13 mouse cellular contexts compared by ENCODE assay signal in the genomic region with DNA sequence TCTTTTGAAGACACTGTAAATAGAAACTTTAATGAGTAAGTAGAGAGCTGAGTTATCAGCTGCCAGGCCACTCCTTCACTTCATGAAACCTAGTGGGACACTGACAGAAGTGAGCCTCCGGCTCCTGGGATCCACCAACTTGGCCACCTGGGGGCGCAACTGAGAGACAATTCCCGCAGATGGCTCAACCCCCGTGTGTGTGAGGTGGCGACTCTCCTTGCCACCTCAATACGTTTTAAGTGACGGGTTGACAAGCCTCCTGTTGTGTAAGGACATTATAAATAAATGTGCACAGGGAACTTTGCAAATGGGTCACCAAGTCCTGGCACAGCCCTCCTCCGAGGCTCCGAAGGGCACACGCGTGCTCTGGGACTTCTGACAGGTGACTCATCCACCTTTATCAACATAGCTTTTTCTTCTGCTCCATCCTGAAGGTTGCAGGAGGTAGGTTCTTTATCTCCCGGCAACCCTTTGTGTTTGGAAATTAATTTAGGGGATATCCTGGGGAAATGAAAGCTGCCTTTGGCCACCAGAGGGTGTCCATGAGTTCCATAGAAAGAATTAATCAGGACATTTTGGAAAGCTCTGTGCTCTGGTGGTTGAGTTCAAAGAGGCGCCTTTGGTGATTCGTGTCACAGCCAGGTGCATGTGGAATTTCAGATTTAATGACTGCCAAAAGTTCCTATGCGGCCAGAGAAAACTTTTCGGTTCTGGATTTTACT.
DNase-seq lines count a peak whose midpoint lies in the region; ATAC-seq and TF ChIP-seq lines count a peak whose summit lies in the region.
"Had no signal": no experiment of that assay in that cellular context is flagged by ENCODE, and none has a peak within 500 bp of the region (broad histone marks: within the 10 kb centered on the region; RNA-seq: fewer than 3 reads in every experiment).

No protein-coding gene starts in this region.

- H3K27me3 ChIP-seq in midbrain, postnatal 0 days (ENCODE audit: insufficient read depth, low read length): no peaks in the 10 kb centered on the region
- H3K27me3 ChIP-seq in midbrain, embryonic 10.5 days (ENCODE audit: low read depth, poor library complexity, severe bottlenecking): no peaks in the 10 kb centered on the region
- no peaks in the 10 kb centered on the region for H3K27me3 ChIP-seq in forebrain, embryonic 13.5 days
- H3K27me3 ChIP-seq: liver, embryonic 15.5 days; neural tube, embryonic 13.5 days had no signal

- WGBS in midbrain, postnatal 0 days: 85% methylated on average over 16 of the region's 16 CpGs
- 85% methylated on average over 16 of the region's 16 CpGs for WGBS in midbrain, embryonic 10.5 days
- WGBS in forebrain, embryonic 13.5 days: 87% methylated on average over 16 of the region's 16 CpGs

- no peak overlapping the region for H3K4me2 ChIP-seq in midbrain, postnatal 0 days (ENCODE audit: low read depth, low read length, poor library complexity, severe bottlenecking)
- H3K4me2 ChIP-seq in forebrain, embryonic 13.5 days: no peak overlapping the region
- H3K4me2 ChIP-seq: liver, embryonic 15.5 days; neural tube, embryonic 13.5 days had no signal

- no peak for DNase-seq in frontal cortex, postnatal 10 days (ENCODE audit: low spot score in 2 of 2)
- no peak for DNase-seq in midbrain, postnatal 0 days (ENCODE audit: low spot score)
- no peak for DNase-seq in midbrain, embryonic 10.5 days (ENCODE audit: low spot score)
- peak; percentile 76 for DNase-seq in adrenal gland, postnatal 10 days
- peak; percentile 32 for DNase-seq in lung, postnatal 36 days
- no peak for DNase-seq in thymus, postnatal 10 days (ENCODE audit: low spot score in 2 of 2)
- DNase-seq: embryo, embryonic 11 days; thymus, postnatal 25 days had no signal

- H3K9ac ChIP-seq in midbrain, postnatal 0 days (replicated peaks; ENCODE audit: low read length, poor library complexity, severe bottlenecking): no peak overlapping the region
- H3K9ac ChIP-seq in forebrain, embryonic 13.5 days: no peak overlapping the region
- H3K9ac ChIP-seq: liver, embryonic 15.5 days; neural tube, embryonic 13.5 days had no signal

- TF ChIP-seq CTCF in midbrain, postnatal 0 days (IDR thresholded peaks at IDR 0.05): peak; percentile 46

- H3K27ac ChIP-seq in midbrain, postnatal 0 days (ENCODE audit: low read depth, low read length): no peak overlapping the region
- no peak overlapping the region for H3K27ac ChIP-seq in midbrain, embryonic 10.5 days (replicated peaks)
- no peak overlapping the region for H3K27ac ChIP-seq in forebrain, embryonic 13.5 days
- H3K27ac ChIP-seq: liver, embryonic 15.5 days; neural tube, embryonic 13.5 days had no signal

- no peak overlapping the region for H3K4me3 ChIP-seq in midbrain, postnatal 0 days (ENCODE audit: low read depth, low read length)
- H3K4me3 ChIP-seq in midbrain, embryonic 10.5 days: no peak overlapping the region
- H3K4me3 ChIP-seq in forebrain, embryonic 13.5 days: no peak overlapping the region
- H3K4me3 ChIP-seq: liver, embryonic 15.5 days; neural tube, embryonic 13.5 days had no signal

- H3K9me3 ChIP-seq in midbrain, postnatal 0 days (ENCODE audit: low read length): no peaks in the 10 kb centered on the region
- H3K9me3 ChIP-seq in midbrain, embryonic 10.5 days (replicated peaks): no peaks in the 10 kb centered on the region; the same call in 1 of the 2 replicates
- 0 out of 2 replicates have a peak, but pooled peaks cover 4% of the 10 kb centered on the region for H3K9me3 ChIP-seq in forebrain, embryonic 13.5 days (replicated peaks)
- H3K9me3 ChIP-seq: G1E; liver, embryonic 15.5 days; neural tube, embryonic 13.5 days had no signal

- H3K4me1 ChIP-seq in midbrain, postnatal 0 days (ENCODE audit: insufficient read depth, low read length): no peaks in the 10 kb centered on the region
- no peaks in the 10 kb centered on the region for H3K4me1 ChIP-seq in midbrain, embryonic 10.5 days
- no peaks in the 10 kb centered on the region for H3K4me1 ChIP-seq in forebrain, embryonic 13.5 days
- H3K4me1 ChIP-seq: neural tube, embryonic 13.5 days had no signal

- ATAC-seq in frontal cortex, adult (ENCODE audit: low TSS enrichment): 0 out of 2 replicates have a peak, but pooled peaks have one; percentile 18
- no peak for ATAC-seq in midbrain, postnatal 0 days (ENCODE audit: low FRiP score)
- no peak for ATAC-seq in forebrain, embryonic 13.5 days

- peaks cover 24% of the 10 kb centered on the region for H3K36me3 ChIP-seq in midbrain, postnatal 0 days (ENCODE audit: insufficient read depth, low read length)
- H3K36me3 ChIP-seq in midbrain, embryonic 10.5 days: peaks cover 94% of the 10 kb centered on the region
- H3K36me3 ChIP-seq in forebrain, embryonic 13.5 days (ENCODE audit: poor library complexity, severe bottlenecking): peaks cover 84% of the 10 kb centered on the region

Comparison
In these comparisons a context has a peak if more than half of its experiments do, and no peak if none do; other contexts are left out.
1. DNase-seq: peak in adrenal gland, postnatal 10 days (single experiment) and lung, postnatal 36 days (single experiment); none in frontal cortex, postnatal 10 days (0 of 2), midbrain, postnatal 0 days (single experiment), midbrain, embryonic 10.5 days (single experiment) and thymus, postnatal 10 days (0 of 2).